Mouse (Mus musculus) forebrain, embryonic 13.5 days (tissue): ENCODE measurements around the gene Hsdl2. TPM values are rescaled to one million over a fixed set of nuclear protein-coding genes. Genes with fewer than 3 reads are reported as not detected.

Experiments
- ATAC-seq: fragments of 200-750 bp; cut with Nextera tagmentation; 2 replicates; pipeline ENCODE4 v1.8.0; 2017
- H3K27ac ChIP-seq: fragments of 300-500 bp; sonication (generic); 2 replicates; pipeline ENCODE4 v1.5.1; 2015; ENCODE audit warnings: inconsistent platforms, mild to moderate bottlenecking, moderate library complexity
- H3K27me3 ChIP-seq: fragments of 300-500 bp; sonication (generic); 2 replicates; pipeline ENCODE4 v1.6.1; 2015; ENCODE audit warnings: mild to moderate bottlenecking, inconsistent platforms
- H3K36me3 ChIP-seq: fragments of 300-500 bp; sonication (generic); 2 replicates; pipeline ENCODE4 v1.6.1; 2015; ENCODE audit warnings: mild to moderate bottlenecking, inconsistent platforms; ENCODE audit not compliant: poor library complexity, severe bottlenecking
- H3K4me1 ChIP-seq: fragments of 300-500 bp; sonication (generic); 2 replicates; pipeline ENCODE4 v1.6.1; 2015; ENCODE audit warnings: inconsistent platforms
- H3K4me2 ChIP-seq: fragments of 300-500 bp; sonication (generic); 2 replicates; pipeline ENCODE4 v1.6.1; 2015; ENCODE audit warnings: inconsistent platforms, mild to moderate bottlenecking, moderate library complexity
- H3K4me3 ChIP-seq: fragments of 300-500 bp; sonication (generic); 2 replicates; pipeline ENCODE4 v1.5.1; 2015; ENCODE audit warnings: mild to moderate bottlenecking, inconsistent platforms
- H3K9ac ChIP-seq: fragments of 300-500 bp; sonication (generic); 2 replicates; pipeline ENCODE4 v1.6.1; 2015; ENCODE audit warnings: mild to moderate bottlenecking, inconsistent platforms
- H3K9me3 ChIP-seq: fragments of 300-500 bp; sonication (generic); replicated peaks from 2 replicates; pipeline ENCODE4 v1.6.1; 2016; ENCODE audit warnings: inconsistent platforms
- WGBS: fragments of 180-500 bp; shearing (Covaris S2); methylation state at CpG from one replicate; pipeline ENCODE4 v1.1.7; 2015; 5-methylcytosine and 5-hydroxymethylcytosine counted together
- polyA plus RNA-seq: library from polyadenylated mRNA; unstranded; fragments of >200 nt; fragmentation: Nextera tagmentation; extraction: Ambion mirVana; gene quantifications from 2 replicates; pipeline ENCODE4 v1.2.1, GENCODE M21; 2015

The Hsdl2 gene
- polyA plus RNA-seq, 1 experiment from 2014 or later, result 24.0 TPM

GRCm38 (mm10) chr4:59596556-59596955 lies 15.2 kb downstream of the Hsdl2 start:
- Histone ChIP-seq H3K4me1 (no peaks in the 10 kb centered on the region), H3K36me3 (no peaks in the 10 kb centered on the region), H3K9me3 (no peaks in the 10 kb centered on the region), H3K4me2 (no peak overlapping the region), H3K4me3 (no peak overlapping the region), H3K27ac (no peak overlapping the region), H3K9ac (no peak overlapping the region), H3K27me3 (no peaks in the 10 kb centered on the region)
- no peak for ATAC-seq
- 91% methylated on average over 2 of the region's 2 CpGs for WGBS

GRCm38 (mm10) chr4:59602704-59603103 lies 21.3 kb downstream of the Hsdl2 start:
- no peak overlapping the region for H3K4me3 ChIP-seq
- WGBS, result 86% methylated on average over 4 of the region's 4 CpGs

GRCm38 (mm10) chr4:59604892-59605291 lies 23.5 kb downstream of the Hsdl2 start:
- Histone ChIP-seq H3K27me3 (no peaks in the 10 kb centered on the region), H3K4me3 (no peak overlapping the region), H3K4me1 (no peaks in the 10 kb centered on the region), H3K36me3 (no peaks in the 10 kb centered on the region), H3K9me3 (no peaks in the 10 kb centered on the region), H3K9ac (no peak overlapping the region), H3K27ac (no peak overlapping the region), H3K4me2 (no peak overlapping the region)
- WGBS, result 76% methylated on average over 3 of the region's 3 CpGs
- ATAC-seq, result no peak

More at GRCm38 (mm10) chr4:59602704-59603103, 21.3 kb downstream of the Hsdl2 start:
- H3K27me3 ChIP-seq, result no peaks in the 10 kb centered on the region
- H3K4me2 ChIP-seq, result no peak overlapping the region
- no peak overlapping the region for H3K9ac ChIP-seq
- ATAC-seq, result no peak
- H3K36me3 ChIP-seq, result no peaks in the 10 kb centered on the region
- H3K4me1 ChIP-seq, result no peaks in the 10 kb centered on the region
- no peak overlapping the region for H3K27ac ChIP-seq
- no peaks in the 10 kb centered on the region for H3K9me3 ChIP-seq

- 94% methylated on average over 3 of the region's 3 CpGs for WGBS
- ATAC-seq, result no peak
- no peaks in the 10 kb centered on the region for H3K9me3 ChIP-seq
- H3K36me3 ChIP-seq, result peaks cover 1% of the 10 kb centered on the region; the same call in 1 of the 2 replicates
- H3K27ac ChIP-seq, result no peak overlapping the region
- H3K4me1 ChIP-seq, result no peaks in the 10 kb centered on the region
- no peak overlapping the region for H3K9ac ChIP-seq
- H3K4me2 ChIP-seq, result no peak overlapping the region
- H3K27me3 ChIP-seq, result no peaks in the 10 kb centered on the region
- H3K4me3 ChIP-seq, result no peak overlapping the region
These were observed 24.1 kb downstream of the Hsdl2 start for GRCm38 (mm10) chr4:59605501-59605900.

GRCm38 (mm10) chr4:59610411-59610810 lies 29.0 kb downstream of the Hsdl2 start:
- Histone ChIP-seq H3K27ac (no peak overlapping the region), H3K9ac (no peak overlapping the region), H3K4me2 (no peak overlapping the region), H3K36me3 (peaks cover 11% of the 10 kb centered on the region), H3K27me3 (no peaks in the 10 kb centered on the region), H3K9me3 (no peaks in the 10 kb centered on the region), H3K4me1 (no peaks in the 10 kb centered on the region), H3K4me3 (no peak overlapping the region)
- 80% methylated on average over 3 of the region's 3 CpGs for WGBS
- no peak for ATAC-seq

- peaks cover 11% of the 10 kb centered on the region for H3K36me3 ChIP-seq
- no peak for ATAC-seq
- 34% methylated on average over 1 of the region's 1 CpGs for WGBS
- H3K4me2 ChIP-seq, result no peak overlapping the region
- no peak overlapping the region for H3K9ac ChIP-seq
- no peaks in the 10 kb centered on the region for H3K27me3 ChIP-seq
- no peaks in the 10 kb centered on the region for H3K4me1 ChIP-seq
- no peaks in the 10 kb centered on the region for H3K9me3 ChIP-seq
- H3K27ac ChIP-seq, result no peak overlapping the region
- no peak overlapping the region for H3K4me3 ChIP-seq
These were observed 33.6 kb downstream of the Hsdl2 start for GRCm38 (mm10) chr4:59614986-59615385.

GRCm38 (mm10) chr4:59619611-59620245 lies 38.4 kb downstream of the Hsdl2 start:
- H3K4me1 ChIP-seq, result no peaks in the 10 kb centered on the region
- H3K4me3 ChIP-seq, result no peak overlapping the region
- WGBS, result 90% methylated on average over 5 of the region's 5 CpGs
- no peak overlapping the region for H3K4me2 ChIP-seq
- no peaks in the 10 kb centered on the region for H3K36me3 ChIP-seq
- no peaks in the 10 kb centered on the region for H3K27me3 ChIP-seq
- H3K27ac ChIP-seq, result no peak overlapping the region
- H3K9me3 ChIP-seq, result no peaks in the 10 kb centered on the region
- no peak overlapping the region for H3K9ac ChIP-seq
- ATAC-seq, result no peak

GRCm38 (mm10) chr4:59625676-59625997 lies 44.3 kb downstream of the Hsdl2 start:
- Histone ChIP-seq H3K4me3 (peak overlapping the region; percentile 93), H3K4me2 (peak overlapping the region; percentile 77), H3K27me3 (no peaks in the 10 kb centered on the region), H3K36me3 (no peaks in the 10 kb centered on the region), H3K9ac (peak overlapping the region; percentile 89), H3K27ac (peak overlapping the region; percentile 48; the same call in 1 of the 2 replicates), H3K4me1 (peaks cover 37% of the 10 kb centered on the region), H3K9me3 (no peaks in the 10 kb centered on the region)
- ATAC-seq, result no peak
- 1% methylated on average over 18 of the region's 18 CpGs for WGBS

- ATAC-seq, result peak; percentile 94
- Histone ChIP-seq H3K27me3 (no peaks in the 10 kb centered on the region), H3K4me1 (peaks cover 37% of the 10 kb centered on the region), H3K36me3 (no peaks in the 10 kb centered on the region), H3K4me2 (peak within 1 kb of the TSS; percentile 77), H3K27ac (peak within 1 kb of the TSS; percentile 85), H3K4me3 (peak within 1 kb of the TSS; percentile 93), H3K9me3 (no peaks in the 10 kb centered on the region), H3K9ac (peak within 1 kb of the TSS; percentile 89)
- WGBS, result 0% methylated on average over 60 of the region's 120 CpGs
These were observed 44.9 kb downstream of the Hsdl2 start, which contains the start of gene E130308A19Rik for GRCm38 (mm10) chr4:59625998-59626910. E130308A19Rik (plus strand) TSS chr4:59626211.

GRCm38 (mm10) chr4:59628255-59628654 lies 46.9 kb downstream of the Hsdl2 start:
- peaks cover 41% of the 10 kb centered on the region for H3K4me1 ChIP-seq
- H3K27ac ChIP-seq, result no peak overlapping the region
- no peaks in the 10 kb centered on the region for H3K27me3 ChIP-seq
- no peaks in the 10 kb centered on the region for H3K36me3 ChIP-seq
- H3K9ac ChIP-seq, result no peak overlapping the region
- H3K4me2 ChIP-seq, result peak overlapping the region; percentile 37
- H3K4me3 ChIP-seq, result no peak overlapping the region
- no peak for ATAC-seq
- no peaks in the 10 kb centered on the region for H3K9me3 ChIP-seq
- 45% methylated on average over 4 of the region's 4 CpGs for WGBS

- H3K4me2 ChIP-seq, result peak overlapping the region; percentile 36
- H3K4me3 ChIP-seq, result no peak overlapping the region
- peaks cover 44% of the 10 kb centered on the region for H3K4me1 ChIP-seq
- no peaks in the 10 kb centered on the region for H3K36me3 ChIP-seq
- no peak overlapping the region for H3K9ac ChIP-seq
- no peak; the same call in 1 of the 2 replicates for ATAC-seq
- H3K27ac ChIP-seq, result 0 out of 2 replicates have a peak overlapping the region, but pooled peaks have one; percentile 6
- 10% methylated on average over 7 of the region's 7 CpGs for WGBS
- H3K27me3 ChIP-seq, result no peaks in the 10 kb centered on the region
- H3K9me3 ChIP-seq, result no peaks in the 10 kb centered on the region
These were observed 47.9 kb downstream of the Hsdl2 start for GRCm38 (mm10) chr4:59629076-59629874.

- Histone ChIP-seq H3K4me1 (peaks cover 41% of the 10 kb centered on the region), H3K27ac (no peak overlapping the region), H3K9ac (no peak overlapping the region), H3K4me3 (no peak overlapping the region), H3K4me2 (no peak overlapping the region), H3K27me3 (no peaks in the 10 kb centered on the region), H3K36me3 (no peaks in the 10 kb centered on the region), H3K9me3 (no peaks in the 10 kb centered on the region)
- no peak for ATAC-seq
- WGBS, result 60% methylated on average over 9 of the region's 9 CpGs
These were observed 48.8 kb downstream of the Hsdl2 start for GRCm38 (mm10) chr4:59630122-59630521.
